Mouse (Mus musculus) embryonic facial prominence, embryonic 11.5 days (tissue): ENCODE results near the gene Rasa4. TPM values are rescaled to one million over a fixed set of nuclear protein-coding genes. Genes with fewer than 3 reads are reported as not detected.
"Not testable (repeated sequence)": the region's sequence is repeated elsewhere in the genome, so short reads cannot be mapped to it uniquely, and the experiment has no call there.

Source experiments
- ATAC-seq: fragments of 200-750 bp; cut with Nextera tagmentation; replicated peaks from 2 replicates; pipeline ENCODE4 v1.8.0; 2017; ENCODE audit warnings: low read depth; ENCODE audit not compliant: insufficient number of reproducible peaks, low FRiP score, low TSS enrichment
- DNase-seq: peaks from one replicate; pipeline ENCODE4 v3.0.0-alpha.2; 2015; ENCODE audit warnings: low spot score
- H3K27ac ChIP-seq: fragments of 300-500 bp; sonication (generic); replicated peaks from 2 replicates; pipeline ENCODE4 v1.5.1; 2014; ENCODE audit warnings: mild to moderate bottlenecking, low read depth, low read length, control low read depth
- H3K27me3 ChIP-seq: fragments of 300-500 bp; sonication (generic); 2 replicates; pipeline ENCODE4 v1.6.1; 2014; ENCODE audit warnings: mild to moderate bottlenecking, low read length, moderate library complexity, mixed read lengths; ENCODE audit not compliant: control insufficient read depth, insufficient read depth
- H3K36me3 ChIP-seq: fragments of 300-500 bp; sonication (generic); replicated peaks from 2 replicates; pipeline ENCODE4 v1.6.1; 2014; ENCODE audit warnings: low read depth, mild to moderate bottlenecking, low read length, moderate library complexity, mixed read lengths; ENCODE audit not compliant: control insufficient read depth, insufficient read depth
- H3K4me1 ChIP-seq: fragments of 300-500 bp; sonication (generic); 2 replicates; pipeline ENCODE4 v1.6.1; 2014; ENCODE audit warnings: low read length, mixed read lengths; ENCODE audit not compliant: control insufficient read depth, insufficient read depth
- H3K4me2 ChIP-seq: fragments of 300-500 bp; sonication (generic); 2 replicates; pipeline ENCODE4 v1.6.1; 2014; ENCODE audit warnings: low read depth, mild to moderate bottlenecking, control low read depth, low read length, moderate library complexity
- H3K4me3 ChIP-seq: fragments of 300-500 bp; sonication (generic); 2 replicates; pipeline ENCODE4 v1.5.1; 2014; ENCODE audit warnings: low read depth, low read length, control low read depth
- H3K9ac ChIP-seq: fragments of 300-500 bp; sonication (generic); replicated peaks from 2 replicates; pipeline ENCODE4 v1.6.1; 2014; ENCODE audit warnings: mild to moderate bottlenecking, control low read depth, low read length
- H3K9me3 ChIP-seq: fragments of 300-500 bp; sonication (generic); replicated peaks from 2 replicates; pipeline ENCODE4 v1.6.1; 2016; ENCODE audit warnings: mild to moderate bottlenecking, low read length, inconsistent platforms, mixed read lengths; ENCODE audit not compliant: control insufficient read depth
- WGBS: fragments of 180-500 bp; shearing (Covaris S2); extraction: QIAGEN DNeasy Blood & Tissue Kit; methylation state at CpG from one replicate; pipeline ENCODE4 v1.1.7; 2014; 5-methylcytosine and 5-hydroxymethylcytosine counted together
- polyA plus RNA-seq: library from polyadenylated mRNA; unstranded; fragments of >200 nt; fragmentation: Nextera tagmentation; extraction: Ambion mirVana; gene quantifications from 2 replicates; pipeline ENCODE4 v1.2.1, GENCODE M21; 2014

Rasa4 gene
- polyA plus RNA-seq, 1 experiment from 2014 or later: 3.8 TPM

DNA sequence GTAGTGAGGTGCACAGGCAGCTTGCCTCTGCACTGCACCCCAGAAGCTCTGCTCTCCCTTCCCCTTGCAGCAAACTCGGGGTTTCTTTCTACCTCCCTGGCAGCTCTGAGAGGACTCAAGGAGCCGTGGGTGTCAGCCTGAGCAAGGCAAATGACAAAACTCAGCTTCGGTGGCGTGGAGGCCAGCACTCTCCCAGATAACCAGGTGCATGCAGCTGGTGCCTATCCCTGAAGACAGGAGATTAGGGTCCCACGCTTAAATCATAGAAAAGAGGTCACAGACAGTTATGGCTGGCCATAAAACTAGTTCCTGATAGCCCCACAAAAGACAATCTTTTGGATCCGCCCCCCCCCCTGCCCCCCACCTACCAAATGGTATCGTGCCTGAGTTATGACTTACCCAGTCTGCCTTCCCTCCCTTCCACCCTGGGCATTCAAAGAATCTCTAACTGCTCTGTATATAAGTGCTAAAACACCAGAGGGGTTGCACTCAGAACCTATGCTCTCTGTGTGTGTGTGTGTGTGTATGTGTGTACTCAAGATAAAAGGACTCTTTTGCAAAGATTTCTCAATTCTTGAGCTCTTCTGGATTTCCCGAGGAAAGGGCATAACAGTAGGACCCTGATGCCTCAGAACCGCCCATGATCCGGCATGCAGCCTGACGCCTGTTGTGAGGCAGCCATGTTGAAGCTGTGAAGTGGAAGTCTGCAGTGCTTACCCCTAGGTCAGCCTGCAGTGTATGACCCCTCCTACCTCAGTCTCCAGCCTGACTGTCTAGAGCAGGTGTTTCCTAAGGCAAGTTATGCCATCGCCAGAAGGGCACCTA is 61.1 kb downstream of the Rasa4 start:
- no peaks in the 10 kb centered on the region for H3K9me3 ChIP-seq
- 76% methylated on average over 12 of the region's 12 CpGs for WGBS
- peaks cover 11% of the 10 kb centered on the region for H3K36me3 ChIP-seq
- no peak overlapping the region for H3K27ac ChIP-seq
- H3K4me3 ChIP-seq: no peak overlapping the region
- H3K4me2 ChIP-seq: no peak overlapping the region
- no peaks in the 10 kb centered on the region for H3K27me3 ChIP-seq
- DNase-seq (no peak), ATAC-seq (no peak)
- H3K9ac ChIP-seq: no peak overlapping the region
- H3K4me1 ChIP-seq: no peaks in the 10 kb centered on the region

DNA sequence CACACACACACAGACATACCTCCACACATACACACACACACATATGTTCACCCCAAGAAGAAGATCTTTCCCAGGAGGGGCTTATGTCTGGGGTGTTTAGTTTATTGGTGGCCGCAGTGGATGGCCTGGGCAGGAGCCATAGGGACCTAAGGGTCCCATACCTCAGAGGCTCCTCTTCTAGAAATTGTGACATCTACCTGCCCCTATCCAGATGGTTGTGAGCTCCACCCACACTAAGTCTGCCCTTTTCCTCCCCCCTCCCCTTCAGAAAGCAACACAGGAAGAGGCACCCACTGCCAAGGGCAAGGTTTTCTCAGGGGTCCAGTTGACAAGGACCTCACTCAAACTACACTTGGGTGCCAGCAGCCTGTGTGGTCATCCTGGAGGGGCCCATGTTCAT is 63.2 kb downstream of the Rasa4 start:
- ATAC-seq (no peak), DNase-seq (no peak)
- Histone ChIP-seq H3K4me3 (no peak overlapping the region), H3K9ac (no peak overlapping the region), H3K4me2 (no peak overlapping the region), H3K9me3 (no peaks in the 10 kb centered on the region), H3K27ac (no peak overlapping the region), H3K27me3 (no peaks in the 10 kb centered on the region), H3K36me3 (no peaks in the 10 kb centered on the region; the same call in 1 of the 2 replicates), H3K4me1 (no peaks in the 10 kb centered on the region)
- 75% methylated on average over 1 of the region's 1 CpGs for WGBS

DNA sequence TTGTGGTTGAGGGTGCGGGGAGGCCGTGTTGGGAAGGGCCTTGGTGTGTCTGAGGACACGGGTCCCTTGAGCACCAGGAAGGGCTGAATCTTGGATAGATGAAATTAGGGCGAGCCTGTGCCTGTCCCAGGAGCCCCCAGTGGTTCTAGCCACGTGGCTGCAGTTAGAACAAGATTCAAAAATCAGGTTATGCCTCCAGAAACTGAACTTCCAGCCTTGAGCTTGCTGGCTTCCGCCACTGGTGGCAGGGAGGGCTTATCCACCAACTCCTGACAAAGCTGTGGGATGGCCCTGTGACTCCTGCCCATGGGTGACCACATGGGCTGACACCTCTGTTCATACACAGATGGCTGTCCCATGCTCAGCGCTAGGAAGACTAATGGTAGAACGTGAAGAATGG is 64.0 kb downstream of the Rasa4 start:
- WGBS: 74% methylated on average over 8 of the region's 8 CpGs

DNA sequence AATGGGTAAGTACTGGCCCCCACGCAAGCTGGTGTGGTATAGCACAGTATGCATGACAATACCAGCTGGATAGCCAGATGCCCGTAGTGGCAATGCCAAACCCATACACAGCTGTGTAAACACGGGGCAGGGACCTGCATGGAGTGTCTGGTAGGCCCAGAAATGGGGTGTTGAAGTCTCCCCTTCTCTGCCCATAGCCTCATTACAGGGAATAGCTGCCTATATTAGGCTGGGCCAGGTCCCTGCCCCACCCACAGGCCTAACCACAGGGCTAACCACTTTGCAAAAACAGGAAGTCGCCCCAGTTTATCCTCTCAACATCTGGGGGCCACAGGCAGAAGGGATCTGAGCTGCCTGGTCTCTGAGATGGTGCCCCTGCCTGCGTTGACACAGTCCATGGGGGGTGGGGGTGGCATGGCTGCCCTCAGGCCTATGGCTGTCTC is 65.4 kb downstream of the Rasa4 start:
- not testable (repeated sequence) for H3K4me2 ChIP-seq, H3K9ac ChIP-seq, H3K4me3 ChIP-seq, H3K9me3 ChIP-seq, H3K27me3 ChIP-seq, DNase-seq, ATAC-seq, H3K4me1 ChIP-seq, H3K36me3 ChIP-seq, H3K27ac ChIP-seq
- WGBS: 64% methylated on average over 5 of the region's 5 CpGs

More for the DNA sequence above, 64.0 kb downstream of the Rasa4 start:
- H3K36me3 ChIP-seq: no peaks in the 10 kb centered on the region
- no peak overlapping the region for H3K4me2 ChIP-seq
- H3K27ac ChIP-seq: no peak overlapping the region
- no peak overlapping the region for H3K9ac ChIP-seq
- H3K27me3 ChIP-seq: no peaks in the 10 kb centered on the region
- no peaks in the 10 kb centered on the region for H3K4me1 ChIP-seq
- H3K4me3 ChIP-seq: no peak overlapping the region
- no peak for ATAC-seq
- H3K9me3 ChIP-seq: no peaks in the 10 kb centered on the region
- DNase-seq: no peak

DNA sequence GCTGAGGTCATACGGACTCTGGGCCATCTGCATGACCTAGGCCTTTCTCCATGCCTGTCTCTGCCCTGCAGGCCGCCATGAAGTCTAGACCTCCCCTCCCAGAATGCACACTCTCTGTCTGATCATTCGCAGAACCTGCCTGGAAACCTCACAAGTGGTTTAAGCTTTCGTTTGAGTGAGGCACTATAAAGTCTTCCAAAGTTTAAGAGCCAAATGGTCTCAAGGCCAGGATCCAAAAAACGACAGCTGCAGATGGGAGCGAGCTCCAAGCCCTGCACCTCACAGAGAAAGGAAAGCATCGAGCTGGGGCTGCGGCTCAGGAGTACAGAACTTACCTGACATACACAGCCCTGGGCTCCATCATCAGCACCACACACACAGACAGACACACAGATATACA is 68.6 kb downstream of the Rasa4 start:
- Histone ChIP-seq H3K9me3 (no peaks in the 10 kb centered on the region), H3K4me1 (no peaks in the 10 kb centered on the region), H3K4me2 (no peak overlapping the region), H3K27ac (no peak overlapping the region), H3K9ac (no peak overlapping the region), H3K36me3 (no peaks in the 10 kb centered on the region), H3K4me3 (no peak overlapping the region), H3K27me3 (no peaks in the 10 kb centered on the region)
- DNase-seq (no peak), ATAC-seq (no peak)
- WGBS: 80% methylated on average over 8 of the region's 8 CpGs

DNA sequence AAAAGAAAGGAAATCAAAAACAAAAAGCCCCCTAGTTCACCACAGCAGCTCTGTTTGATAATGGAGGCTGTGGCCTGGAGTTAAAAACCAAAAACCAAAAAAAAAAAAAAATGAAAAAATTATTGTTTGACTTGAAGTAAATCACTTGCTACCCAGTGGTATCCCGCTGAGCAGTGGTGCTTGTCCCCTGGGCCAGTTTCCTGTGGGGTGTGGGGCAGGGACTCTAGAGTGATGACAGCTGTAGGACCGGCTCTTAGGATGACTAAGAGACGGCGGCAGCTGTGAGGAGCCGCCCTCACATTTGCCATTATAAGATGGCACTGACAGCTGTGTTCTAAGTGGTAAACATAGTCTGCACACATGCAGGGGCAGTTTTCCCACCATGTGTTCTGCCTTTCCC is 71.7 kb downstream of the Rasa4 start:
- WGBS: 78% methylated on average over 5 of the region's 5 CpGs
- Histone ChIP-seq H3K4me1 (no peaks in the 10 kb centered on the region), H3K36me3 (no peaks in the 10 kb centered on the region), H3K9me3 (no peaks in the 10 kb centered on the region), H3K4me3 (no peak overlapping the region), H3K4me2 (no peak overlapping the region), H3K9ac (no peak overlapping the region), H3K27me3 (no peaks in the 10 kb centered on the region), H3K27ac (no peak overlapping the region)
- DNase-seq: no peak
- ATAC-seq: no peak

DNA sequence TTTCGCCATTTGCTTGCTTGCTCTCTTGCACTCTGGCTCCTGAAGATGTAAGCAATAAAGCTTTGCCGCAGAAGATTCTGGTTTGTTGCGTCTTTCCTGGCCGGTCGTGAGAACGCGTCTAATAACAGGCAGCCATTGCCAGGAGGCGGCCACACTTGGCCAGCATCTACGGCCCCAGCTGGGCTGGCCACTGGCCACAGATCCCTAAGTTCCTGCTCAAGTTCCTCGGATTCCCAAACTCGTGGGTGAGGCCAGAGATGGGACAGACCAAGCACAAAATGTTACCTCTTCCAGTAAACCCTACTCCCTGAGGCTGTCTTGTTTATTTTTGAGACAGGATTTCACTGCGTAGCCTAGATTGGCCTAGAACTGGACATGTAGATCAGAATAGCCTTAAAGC is 76.4 kb downstream of the Rasa4 start:
- H3K9me3 ChIP-seq, H3K27ac ChIP-seq, H3K4me1 ChIP-seq, H3K4me2 ChIP-seq, ATAC-seq, DNase-seq, H3K9ac ChIP-seq, H3K36me3 ChIP-seq, H3K4me3 ChIP-seq, H3K27me3 ChIP-seq: not testable (repeated sequence)
- 92% methylated on average over 11 of the region's 12 CpGs for WGBS
